9 mouse cellular contexts compared by ENCODE assay signal in genomic region chr5:66337025-66337968, GRCm38 (mm10).
DNase-seq lines count a peak whose midpoint lies in the region; ATAC-seq lines count a peak whose summit lies in the region.
"Had no signal": no experiment of that assay in that cellular context is flagged by ENCODE, and none has a peak within 500 bp of the region (broad histone marks: within the 10 kb centered on the region; RNA-seq: fewer than 3 reads in every experiment).

No protein-coding gene starts in this region.

- 7% methylated on average over 38 of the region's 38 CpGs for WGBS in embryonic facial prominence, embryonic 10.5 days
- 8% methylated on average over 38 of the region's 38 CpGs for WGBS in heart, embryonic 12.5 days
- 6% methylated on average over 38 of the region's 38 CpGs for WGBS in lung, embryonic 16.5 days

- DNase-seq in urinary bladder, adult 2 months (ENCODE audit: low spot score), result peak; percentile 35
- no peak for DNase-seq in urinary bladder, postnatal 10 days (ENCODE audit: low spot score)
- peak; percentile 83 for DNase-seq in embryonic facial prominence, embryonic 10.5 days (ENCODE audit: low spot score)
- peak; percentile 53 to 57 for DNase-seq in kidney, adult 8-10 months
- peak; percentile 56 for DNase-seq in ovary, postnatal 36 days (ENCODE audit: low spot score)
- DNase-seq in natural killer cell, adult 2 months (ENCODE audit: low spot score in 2 of 2), result no peak

- H3K9ac ChIP-seq in heart, embryonic 12.5 days, result peak overlapping the region; percentile 68
- H3K9ac ChIP-seq in lung, embryonic 16.5 days (ENCODE audit: low read length), result peak overlapping the region; percentile 53

- H3K4me2 ChIP-seq in heart, embryonic 12.5 days, result peak overlapping the region; percentile 93
- peak overlapping the region; percentile 84 for H3K4me2 ChIP-seq in lung, embryonic 16.5 days (ENCODE audit: low read depth, low read length)

- H3K27ac ChIP-seq in embryonic facial prominence, embryonic 10.5 days (replicated peaks), result peak overlapping the region; percentile 75; the same call in 1 of the 2 replicates
- H3K27ac ChIP-seq in heart, embryonic 12.5 days (ENCODE audit: poor library complexity, severe bottlenecking), result no peak overlapping the region
- peak overlapping the region; percentile 47; the same call in 1 of the 2 replicates for H3K27ac ChIP-seq in lung, embryonic 16.5 days (ENCODE audit: low read length)

- peaks cover 36% of the 10 kb centered on the region for H3K27me3 ChIP-seq in embryonic facial prominence, embryonic 10.5 days (replicated peaks; ENCODE audit: low read depth, poor library complexity, severe bottlenecking)
- 0 out of 2 replicates have a peak, but pooled peaks cover 6% of the 10 kb centered on the region for H3K27me3 ChIP-seq in heart, embryonic 12.5 days (replicated peaks)
- no peaks in the 10 kb centered on the region for H3K27me3 ChIP-seq in lung, embryonic 16.5 days (ENCODE audit: control insufficient read depth, insufficient read depth, low read depth, low read length)
- H3K27me3 ChIP-seq: Patski had no signal

- no peaks in the 10 kb centered on the region for H3K36me3 ChIP-seq in embryonic facial prominence, embryonic 10.5 days (replicated peaks)
- no peaks in the 10 kb centered on the region for H3K36me3 ChIP-seq in heart, embryonic 12.5 days
- no peaks in the 10 kb centered on the region for H3K36me3 ChIP-seq in lung, embryonic 16.5 days (ENCODE audit: control insufficient read depth, insufficient read depth, low read length)

- H3K4me3 ChIP-seq in embryonic facial prominence, embryonic 10.5 days, result peak overlapping the region; percentile 67
- peak overlapping the region; percentile 50 for H3K4me3 ChIP-seq in heart, embryonic 12.5 days
- H3K4me3 ChIP-seq in lung, embryonic 16.5 days (ENCODE audit: low read length), result peak overlapping the region; percentile 51

- H3K9me3 ChIP-seq in embryonic facial prominence, embryonic 10.5 days, result no peaks in the 10 kb centered on the region
- no peaks in the 10 kb centered on the region for H3K9me3 ChIP-seq in heart, embryonic 12.5 days (replicated peaks)
- no peaks in the 10 kb centered on the region for H3K9me3 ChIP-seq in lung, embryonic 16.5 days (ENCODE audit: control insufficient read depth, low read length)

- peaks cover 38% of the 10 kb centered on the region for H3K4me1 ChIP-seq in embryonic facial prominence, embryonic 10.5 days
- H3K4me1 ChIP-seq in heart, embryonic 12.5 days (replicated peaks), result peaks cover 18% of the 10 kb centered on the region
- peaks cover 16% of the 10 kb centered on the region for H3K4me1 ChIP-seq in lung, embryonic 16.5 days (replicated peaks; ENCODE audit: control insufficient read depth, insufficient read depth, low read length)

- peak; percentile 59 for ATAC-seq in heart, embryonic 12.5 days (ENCODE audit: insufficient number of reproducible peaks, low FRiP score)
- peak; percentile 87 for ATAC-seq in lung, embryonic 16.5 days (ENCODE audit: low read depth)
- ATAC-seq: Patski had no signal

Comparison
In these comparisons a context has a peak if more than half of its experiments do, and no peak if none do; other contexts are left out.
1. DNase-seq: peak in urinary bladder, adult 2 months (single experiment), embryonic facial prominence, embryonic 10.5 days (single experiment), kidney, adult 8-10 months (2 of 2) and ovary, postnatal 36 days (single experiment); none in urinary bladder, postnatal 10 days (single experiment) and natural killer cell, adult 2 months (0 of 2).
2. Peak in every context shown above with its lines, with median percentiles within 50 percentile points of each other: H3K4me3 ChIP-seq.